Mouse (Mus musculus): ENCODE results near the gene Gm10134. TPM values are rescaled to one million over a fixed set of nuclear protein-coding genes. Genes with fewer than 3 reads are reported as not detected.
"Not testable (repeated sequence)": the region's sequence is repeated elsewhere in the genome, so short reads cannot be mapped to it uniquely, and the experiment has no call there.

Gm10134 gene
- polyA plus RNA-seq, 1 experiment from 2014 or later, result 0.61 TPM

DNA sequence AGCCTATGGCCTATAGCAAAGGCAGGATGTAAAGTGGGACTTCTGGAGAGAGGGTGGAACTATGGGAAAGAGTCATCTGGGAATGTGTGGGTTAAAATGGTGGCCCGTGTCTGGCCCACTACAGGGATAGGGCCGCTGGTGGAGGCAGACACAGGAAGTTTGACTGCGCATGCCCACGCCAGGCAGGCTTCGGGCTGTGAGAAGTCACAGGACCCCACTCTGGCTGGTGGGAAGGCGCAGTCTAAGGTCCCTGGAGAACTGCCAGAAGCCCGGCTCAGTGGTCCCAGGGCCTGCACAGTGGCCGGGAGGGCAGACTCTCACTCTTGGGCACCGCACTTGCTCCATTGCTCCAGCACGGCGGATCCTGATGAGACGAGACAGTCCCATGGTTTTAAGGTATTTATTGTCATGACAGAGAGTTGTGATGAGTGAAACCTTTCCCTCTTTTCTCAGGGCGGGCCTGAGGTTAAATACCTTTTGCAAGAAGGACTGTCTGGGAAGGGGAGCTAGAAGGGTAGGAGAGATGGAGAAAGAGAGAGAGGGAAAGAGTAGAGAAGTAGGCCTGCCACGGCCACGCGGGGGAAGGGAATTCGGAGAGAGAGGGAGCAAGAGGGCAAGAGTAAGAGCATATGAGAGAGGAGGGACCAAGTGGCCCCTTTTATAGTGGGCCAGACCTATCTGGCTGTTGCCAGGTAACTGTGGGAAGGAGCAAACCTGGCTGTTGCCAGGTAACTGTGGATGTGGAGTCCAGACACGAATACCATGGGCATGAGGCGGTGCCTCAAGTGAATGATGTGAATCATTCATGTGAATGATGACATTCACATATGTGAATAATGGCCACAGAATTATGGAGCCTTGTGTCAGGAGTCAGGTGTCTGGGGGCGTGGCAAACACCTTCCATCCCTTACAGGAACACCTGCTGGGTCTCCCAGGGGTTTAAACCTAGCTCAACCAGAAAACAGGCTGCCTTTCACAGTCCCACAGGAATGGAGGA, 26.4 kb upstream of the Gm10134 start:
- Histone ChIP-seq H3K4me3 (replicated peaks) (no peak overlapping the region), H3K27ac (no peak overlapping the region), H3K36me3 (replicated peaks) (no peaks in the 10 kb centered on the region), H3K4me1 (no peaks in the 10 kb centered on the region), H3K9ac (no peak overlapping the region), H3K4me2 (no peak overlapping the region), H3K27me3 (no peaks in the 10 kb centered on the region), H3K9me3 (no peaks in the 10 kb centered on the region)
- ATAC-seq (ENCODE audit: low FRiP score), result no peak
- WGBS, result 79% methylated on average over 19 of the region's 20 CpGs

DNA sequence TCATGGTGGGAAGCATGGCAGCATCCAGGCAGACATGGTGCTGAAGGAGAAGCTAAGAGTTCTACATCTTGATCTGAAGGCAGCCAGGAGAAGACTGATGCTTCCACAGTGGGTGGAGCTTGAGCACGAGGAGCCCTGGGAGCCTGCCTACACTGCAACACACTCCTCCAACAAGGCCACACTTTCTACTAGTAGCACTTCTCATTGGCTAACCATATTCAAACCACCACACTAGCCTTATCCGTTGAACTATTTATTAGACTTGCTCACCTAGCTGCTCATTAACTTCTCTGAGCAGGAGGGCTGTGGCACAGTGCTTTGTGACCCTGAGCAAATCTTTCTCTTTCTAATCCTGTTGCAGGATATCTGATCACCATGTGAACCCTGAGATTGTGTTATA, 22.0 kb upstream of the Gm10134 start:
- no peak overlapping the region for H3K27ac ChIP-seq
- no peaks in the 10 kb centered on the region for H3K9me3 ChIP-seq
- no peak overlapping the region for H3K9ac ChIP-seq
- H3K4me2 ChIP-seq, result no peak overlapping the region
- WGBS, result 78% methylated on average over 2 of the region's 2 CpGs
- no peaks in the 10 kb centered on the region for H3K27me3 ChIP-seq
- H3K4me1 ChIP-seq, result no peaks in the 10 kb centered on the region
- H3K4me3 ChIP-seq (replicated peaks), result no peak overlapping the region
- ATAC-seq (ENCODE audit: low FRiP score), result no peak
- H3K36me3 ChIP-seq (replicated peaks), result no peaks in the 10 kb centered on the region

- WGBS, result 76% methylated on average over 2 of the region's 2 CpGs
- Histone ChIP-seq H3K9me3 (no peaks in the 10 kb centered on the region), H3K4me2 (no peak overlapping the region), H3K27me3 (no peaks in the 10 kb centered on the region), H3K27ac (no peak overlapping the region), H3K36me3 (replicated peaks) (no peaks in the 10 kb centered on the region), H3K9ac (no peak overlapping the region), H3K4me1 (no peaks in the 10 kb centered on the region), H3K4me3 (replicated peaks) (no peak overlapping the region)
- no peak for ATAC-seq (ENCODE audit: low FRiP score)
Measured at GRCm38 (mm10) chr2:28494521-28494920, 11.4 kb upstream of the Gm10134 start.

DNA sequence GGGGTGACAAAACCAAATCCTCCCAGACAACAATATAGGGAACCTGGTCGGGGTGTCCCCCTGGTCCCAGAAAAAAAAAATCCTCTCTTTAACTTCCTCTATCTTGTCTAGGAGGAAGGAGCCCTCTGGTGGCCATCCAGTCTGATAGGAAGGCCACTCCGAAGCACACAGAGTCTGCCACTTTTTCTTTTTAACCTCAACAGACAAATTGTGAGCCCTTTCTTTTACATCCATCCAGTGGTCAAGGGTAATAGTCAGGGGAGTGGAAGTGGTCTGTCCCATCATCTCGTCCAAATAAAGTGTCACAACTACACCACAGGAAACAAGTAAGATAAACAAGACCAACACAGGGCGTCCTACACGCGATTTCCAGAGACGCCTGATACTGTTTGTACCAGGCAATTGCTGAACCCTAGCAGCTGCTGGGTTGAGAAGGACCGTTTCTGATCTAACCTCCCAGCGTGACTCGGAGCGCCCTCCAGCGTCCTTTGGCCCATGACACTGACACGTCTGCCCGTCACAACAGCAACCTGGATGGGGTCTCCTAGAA, 10.6 kb upstream of the Gm10134 start:
- H3K36me3 ChIP-seq (replicated peaks), result no peaks in the 10 kb centered on the region
- no peak overlapping the region for H3K27ac ChIP-seq
- no peak for ATAC-seq (ENCODE audit: low FRiP score)
- 88% methylated on average over 14 of the region's 14 CpGs for WGBS
- H3K9me3 ChIP-seq, result no peaks in the 10 kb centered on the region
- no peak overlapping the region for H3K4me2 ChIP-seq
- H3K27me3 ChIP-seq, result no peaks in the 10 kb centered on the region
- no peak overlapping the region for H3K9ac ChIP-seq
- no peak overlapping the region for H3K4me3 ChIP-seq (replicated peaks)
- H3K4me1 ChIP-seq, result no peaks in the 10 kb centered on the region

DNA sequence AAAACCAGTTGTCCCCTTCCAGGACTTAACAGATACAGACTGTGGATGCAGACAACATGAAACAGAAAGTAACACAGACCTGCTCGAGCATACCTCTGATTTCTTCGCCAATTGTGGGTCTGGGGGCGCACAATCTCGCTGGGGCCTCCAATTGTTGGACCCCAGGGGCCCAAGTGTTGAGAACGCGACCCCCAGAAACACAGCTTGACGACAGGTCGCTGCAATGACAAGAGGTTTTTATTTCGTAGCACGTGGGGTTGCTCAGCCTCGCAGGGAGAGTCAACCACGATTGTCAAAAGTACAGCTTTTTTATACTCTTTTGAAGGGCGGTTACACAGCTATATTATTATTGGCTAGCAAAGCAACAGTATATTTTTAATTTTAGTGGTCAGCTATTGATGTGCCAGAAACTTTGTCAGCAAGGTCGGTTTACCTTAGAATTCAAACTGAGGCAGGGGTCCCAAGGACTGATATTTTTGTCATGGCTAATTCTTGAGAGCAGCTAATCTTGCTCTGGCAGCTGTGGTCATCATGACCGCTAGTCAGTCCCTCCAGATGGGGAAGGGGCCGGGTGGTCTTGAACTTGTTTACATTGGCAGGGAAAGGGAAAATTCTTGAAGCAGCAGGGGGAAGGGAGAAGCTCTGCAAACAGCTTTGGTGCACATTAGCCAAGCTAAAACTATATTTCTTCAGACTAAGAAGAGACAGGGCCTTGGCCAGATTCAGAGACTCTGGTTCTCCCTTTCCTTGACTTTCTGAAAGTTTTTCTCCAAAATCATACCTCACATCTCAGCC, 9.9 kb upstream of the Gm10134 start:
- Histone ChIP-seq H3K4me1 (no peaks in the 10 kb centered on the region), H3K27me3 (no peaks in the 10 kb centered on the region), H3K4me3 (replicated peaks) (no peak overlapping the region), H3K9me3 (no peaks in the 10 kb centered on the region), H3K27ac (no peak overlapping the region), H3K4me2 (no peak overlapping the region), H3K36me3 (replicated peaks) (no peaks in the 10 kb centered on the region), H3K9ac (no peak overlapping the region)
- 90% methylated on average over 16 of the region's 16 CpGs for WGBS
- no peak for ATAC-seq (ENCODE audit: low FRiP score)

GRCm38 (mm10) chr2:28496671-28497070, 9.2 kb upstream of the Gm10134 start, which contains the start of gene Gbgt1:
Gbgt1 (plus strand) TSS chr2:28496891.
- no peak for ATAC-seq (ENCODE audit: low FRiP score)
- no peaks in the 10 kb centered on the region for H3K9me3 ChIP-seq
- no peaks in the 10 kb centered on the region for H3K4me1 ChIP-seq
- H3K4me3 ChIP-seq (replicated peaks), result no peak within 1 kb of the TSS
- no peaks in the 10 kb centered on the region for H3K27me3 ChIP-seq
- WGBS, result 75% methylated on average over 5 of the region's 5 CpGs
- H3K27ac ChIP-seq, result no peak within 1 kb of the TSS
- no peak within 1 kb of the TSS for H3K4me2 ChIP-seq
- no peaks in the 10 kb centered on the region for H3K36me3 ChIP-seq (replicated peaks)
- no peak within 1 kb of the TSS for H3K9ac ChIP-seq

- ATAC-seq (ENCODE audit: low FRiP score), result no peak
- H3K4me2 ChIP-seq, result no peak overlapping the region
- WGBS, result 81% methylated on average over 5 of the region's 5 CpGs
- no peaks in the 10 kb centered on the region for H3K27me3 ChIP-seq
- no peak overlapping the region for H3K9ac ChIP-seq
- no peak overlapping the region for H3K4me3 ChIP-seq (replicated peaks)
- no peaks in the 10 kb centered on the region for H3K4me1 ChIP-seq
- H3K36me3 ChIP-seq (replicated peaks), result no peaks in the 10 kb centered on the region
- no peak overlapping the region for H3K27ac ChIP-seq
- no peaks in the 10 kb centered on the region for H3K9me3 ChIP-seq
Measured at GRCm38 (mm10) chr2:28497561-28497960, 8.3 kb upstream of the Gm10134 start.

DNA sequence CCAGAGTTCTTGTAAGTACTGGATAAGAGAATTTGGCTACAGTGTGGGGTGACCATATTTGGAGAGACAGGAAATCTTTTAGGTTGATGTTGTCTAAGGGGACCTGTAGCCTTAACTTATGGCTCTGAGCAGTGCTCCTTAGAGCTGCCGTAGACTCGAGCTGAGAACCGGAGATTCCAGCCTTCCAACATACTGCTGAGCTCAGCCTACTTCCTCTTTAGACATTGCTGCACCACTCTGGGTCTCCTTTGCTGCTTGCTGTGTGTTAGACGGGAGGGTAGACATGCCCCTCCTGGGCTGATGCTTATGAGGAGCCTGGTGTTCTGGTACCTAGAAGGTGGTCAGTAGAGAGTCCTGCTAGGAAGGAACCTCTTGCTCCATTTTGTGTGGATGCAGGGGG, 7.5 kb upstream of the Gm10134 start:
- Histone ChIP-seq H3K4me1 (no peaks in the 10 kb centered on the region), H3K27ac (no peak overlapping the region), H3K36me3 (replicated peaks) (no peaks in the 10 kb centered on the region), H3K4me3 (replicated peaks) (no peak overlapping the region), H3K9ac (no peak overlapping the region), H3K9me3 (no peaks in the 10 kb centered on the region), H3K27me3 (no peaks in the 10 kb centered on the region), H3K4me2 (no peak overlapping the region)
- 88% methylated on average over 4 of the region's 4 CpGs for WGBS
- ATAC-seq (ENCODE audit: low FRiP score), result no peak

- ATAC-seq (ENCODE audit: low FRiP score), result no peak
- H3K27me3 ChIP-seq, result no peaks in the 10 kb centered on the region
Measured at GRCm38 (mm10) chr2:28502987-28503386, 2.9 kb upstream of the Gm10134 start.

GRCm38 (mm10) chr2:28504676-28505075, 1.2 kb upstream of the Gm10134 start:
- H3K4me1 ChIP-seq, result no peaks in the 10 kb centered on the region
- no peak for ATAC-seq (ENCODE audit: low FRiP score)
- H3K4me3 ChIP-seq (replicated peaks), result no peak overlapping the region
- no peaks in the 10 kb centered on the region for H3K27me3 ChIP-seq
- no peak overlapping the region for H3K4me2 ChIP-seq
- WGBS, result 89% methylated on average over 13 of the region's 13 CpGs
- no peak overlapping the region for H3K9ac ChIP-seq
- H3K36me3 ChIP-seq (replicated peaks), result no peaks in the 10 kb centered on the region
- no peaks in the 10 kb centered on the region for H3K9me3 ChIP-seq
- H3K27ac ChIP-seq, result no peak overlapping the region

More at GRCm38 (mm10) chr2:28502987-28503386, 2.9 kb upstream of the Gm10134 start:
- H3K9me3 ChIP-seq, result no peaks in the 10 kb centered on the region
- H3K4me2 ChIP-seq, result no peak overlapping the region
- H3K9ac ChIP-seq, result no peak overlapping the region
- H3K36me3 ChIP-seq (replicated peaks), result no peaks in the 10 kb centered on the region
- H3K4me3 ChIP-seq (replicated peaks), result no peak overlapping the region
- H3K27ac ChIP-seq, result no peak overlapping the region
- WGBS, result 87% methylated on average over 10 of the region's 10 CpGs
- H3K4me1 ChIP-seq, result no peaks in the 10 kb centered on the region

DNA sequence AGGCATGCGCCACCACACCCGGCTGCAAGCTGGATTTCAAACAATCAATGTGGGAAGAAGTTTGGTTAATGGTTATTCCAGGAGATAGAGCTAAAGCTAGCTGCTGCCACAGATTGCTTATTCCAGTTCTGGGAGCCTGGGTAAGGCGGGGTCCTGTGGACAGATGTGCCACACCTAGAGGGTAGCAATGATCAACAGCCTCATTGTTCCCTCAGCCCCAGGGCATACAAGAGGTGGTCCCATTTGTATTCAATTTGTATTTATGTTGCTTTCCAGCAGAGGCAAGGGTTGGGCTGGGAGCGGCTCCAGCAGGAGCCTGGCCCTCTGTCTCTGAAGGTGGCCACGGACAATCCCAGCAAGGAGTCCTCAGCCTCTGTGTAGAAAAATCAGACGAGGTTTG, 396 bp downstream of the Gm10134 start:
- Histone ChIP-seq H3K4me1 (no peaks in the 10 kb centered on the region), H3K4me3 (replicated peaks) (no peak overlapping the region), H3K36me3 (replicated peaks) (no peaks in the 10 kb centered on the region), H3K27ac (no peak overlapping the region), H3K9ac (no peak overlapping the region), H3K27me3 (peaks cover 9% of the 10 kb centered on the region; the same call in 1 of the 2 replicates), H3K4me2 (no peak overlapping the region), H3K9me3 (no peaks in the 10 kb centered on the region)
- ATAC-seq (ENCODE audit: low FRiP score), result no peak
- 89% methylated on average over 6 of the region's 6 CpGs for WGBS

DNA sequence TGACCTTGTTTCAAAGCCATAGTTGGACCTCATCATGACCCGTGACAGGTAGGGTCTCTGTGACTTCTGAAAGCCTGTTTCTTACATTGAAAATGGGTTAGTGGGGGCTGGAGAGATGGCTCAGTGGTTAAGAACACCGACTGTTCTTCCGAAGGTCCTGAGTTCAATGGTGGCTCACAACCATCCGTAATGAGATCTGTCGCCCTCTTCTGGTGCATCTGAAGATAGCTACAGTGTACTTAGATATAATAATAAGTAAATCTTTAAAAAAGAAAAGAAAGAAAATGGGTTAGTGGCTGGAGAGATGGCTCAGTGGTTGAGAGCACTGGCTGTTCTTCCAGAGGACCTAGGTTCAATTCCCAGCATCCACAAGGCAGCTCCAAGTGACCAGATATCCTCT, 5.7 kb downstream of the Gm10134 start:
- WGBS, result 49% methylated on average over 5 of the region's 5 CpGs
- H3K9ac ChIP-seq; H3K9me3 ChIP-seq; ATAC-seq (ENCODE audit: low FRiP score); H3K36me3 ChIP-seq (replicated peaks); H3K27ac ChIP-seq; H3K4me2 ChIP-seq; H3K4me3 ChIP-seq (replicated peaks): not testable (repeated sequence)
- Histone ChIP-seq H3K27me3 (peaks cover 14% of the 10 kb centered on the region; the same call in 1 of the 2 replicates), H3K4me1 (peaks cover 28% of the 10 kb centered on the region)
